Mouse (Mus musculus) T-helper 17 cell (primary cell): ENCODE measurements at regions not wholly inside any gene's neighbourhood (a gene's known extent, or its start where the extent isn't known, plus 50 kb on each side); places are given as distances from the start of the nearest gene placed in this dataset.

Experiments
- in situ Hi-C, 2 experiments: fragments of 300-600 bp; cut with MboI, MseI; formaldehyde crosslinking; loops; 1 replicate in 1 of 2; 2 replicates in 1 of 2; pipeline ENCODE4 v1.15.1; 2025; ENCODE audit warnings: high pct_unique_total_duplicates in 2 of 2

GRCm38 (mm10) chr4:31680958-31681357 is 282.9 kb upstream of the Map3k7 start:
- in situ Hi-C loops = no loop called here

GRCm38 (mm10) chr4:31689083-31689482 is 274.8 kb upstream of the Map3k7 start:
- in situ Hi-C loops = no loop called here

GRCm38 (mm10) chr4:31697769-31698505 is 266.0 kb upstream of the Map3k7 start:
- in situ Hi-C loops = no loop called here

- in situ Hi-C loops = no loop called here
Measured at GRCm38 (mm10) chr4:31698506-31698782, 265.5 kb upstream of the Map3k7 start.

GRCm38 (mm10) chr4:31699296-31699695 is 264.6 kb upstream of the Map3k7 start:
- in situ Hi-C loops = no loop called here

- in situ Hi-C loops = no loop called here
Measured at GRCm38 (mm10) chr4:31714054-31714651, 249.7 kb upstream of the Map3k7 start.

- in situ Hi-C loops = no loop called here
Measured at GRCm38 (mm10) chr4:31723501-31723900, 240.4 kb upstream of the Map3k7 start.

- in situ Hi-C loops = no loop called here
Measured at GRCm38 (mm10) chr4:31724400-31724799, 239.5 kb upstream of the Map3k7 start.

- in situ Hi-C loops = no loop called here
Measured at GRCm38 (mm10) chr4:31727498-31728148, 236.3 kb upstream of the Map3k7 start.

GRCm38 (mm10) chr4:31728149-31728516 is 235.8 kb upstream of the Map3k7 start:
- in situ Hi-C loops = no loop called here

- in situ Hi-C loops = no loop called here
Measured at GRCm38 (mm10) chr4:31743776-31744175, 220.1 kb upstream of the Map3k7 start.

- in situ Hi-C loops = no loop called here
Measured at GRCm38 (mm10) chr4:31744431-31744830, 219.5 kb upstream of the Map3k7 start.

GRCm38 (mm10) chr4:31753677-31754312 is 210.1 kb upstream of the Map3k7 start:
- in situ Hi-C loops = no loop called here

GRCm38 (mm10) chr4:31757126-31757525 is 206.8 kb upstream of the Map3k7 start:
- in situ Hi-C loops = no loop called here

GRCm38 (mm10) chr4:31760116-31760515 is 203.8 kb upstream of the Map3k7 start:
- in situ Hi-C loops = loop anchor here in 1 of 2 experiments (10.0 kb wide), 1 partner anchor 915 kb away; no protein-coding TSS in a partner anchor

- in situ Hi-C loops = loop anchor here in 1 of 2 experiments (10.0 kb wide), 1 partner anchor 913 kb away; no protein-coding TSS in a partner anchor
Measured at GRCm38 (mm10) chr4:31762199-31762598, 201.7 kb upstream of the Map3k7 start.

- in situ Hi-C loops = loop anchor here in 1 of 2 experiments (10.0 kb wide), 1 partner anchor 907 kb away; no protein-coding TSS in a partner anchor
Measured at GRCm38 (mm10) chr4:31768026-31768626, 195.8 kb upstream of the Map3k7 start.

GRCm38 (mm10) chr4:31769325-31769724 is 194.6 kb upstream of the Map3k7 start:
- in situ Hi-C loops = loop anchor here in 1 of 2 experiments (10.0 kb wide), 1 partner anchor 905 kb away; no protein-coding TSS in a partner anchor

GRCm38 (mm10) chr4:31786284-31786683 is 177.6 kb upstream of the Map3k7 start:
- in situ Hi-C loops = no loop called here

- in situ Hi-C loops = no loop called here
Measured at GRCm38 (mm10) chr4:31817574-31818240, 146.2 kb upstream of the Map3k7 start.
